27 mouse cellular contexts compared by ENCODE assay signal in the genomic region with DNA sequence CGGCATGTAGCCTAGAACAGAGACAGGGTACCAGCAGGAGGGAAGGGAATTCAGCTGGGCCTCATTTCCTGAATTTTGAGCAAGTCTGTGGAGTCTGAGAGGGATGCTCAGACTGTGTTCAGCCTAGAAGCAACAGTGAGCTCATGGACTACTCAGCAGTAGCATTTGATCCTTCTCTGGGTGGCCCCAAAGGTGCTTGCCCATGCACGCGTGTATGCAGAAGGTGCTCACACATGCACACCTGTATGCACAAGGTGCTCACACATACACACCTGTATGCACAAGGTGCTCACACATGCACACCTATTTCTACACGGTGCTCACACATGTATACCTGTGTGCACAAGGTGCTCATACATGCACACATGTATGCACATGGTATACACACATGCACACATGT. TPM values are rescaled to one million over a fixed set of nuclear protein-coding genes. Genes with fewer than 3 reads are reported as not detected.
DNase-seq lines count a peak whose midpoint lies in the region; ATAC-seq and TF ChIP-seq lines count a peak whose summit lies in the region.
"Had no signal": no experiment of that assay in that cellular context is flagged by ENCODE, and none has a peak within 500 bp of the region (broad histone marks: within the 10 kb centered on the region; RNA-seq: fewer than 3 reads in every experiment).

No protein-coding gene starts in this region.

- H3K9ac ChIP-seq in heart, embryonic 15.5 days, result no peak overlapping the region
- H3K9ac ChIP-seq in hindbrain, postnatal 0 days (replicated peaks; ENCODE audit: low read length), result no peak overlapping the region
- H3K9ac ChIP-seq in hindbrain, embryonic 13.5 days, result no peak overlapping the region
- no peak overlapping the region for H3K9ac ChIP-seq in neural tube, embryonic 15.5 days (replicated peaks)
- H3K9ac ChIP-seq: embryonic facial prominence, embryonic 12.5 days; forebrain, embryonic 13.5 days had no signal

- peaks cover under 1% of the 10 kb centered on the region; the same call in 1 of the 2 replicates for H3K27me3 ChIP-seq in heart, embryonic 15.5 days
- H3K27me3 ChIP-seq in hindbrain, postnatal 0 days (ENCODE audit: insufficient read depth, low read length), result no peaks in the 10 kb centered on the region
- H3K27me3 ChIP-seq in hindbrain, embryonic 13.5 days, result peaks cover 4% of the 10 kb centered on the region; the same call in 1 of the 2 replicates
- H3K27me3 ChIP-seq in neural tube, embryonic 15.5 days (replicated peaks), result no peaks in the 10 kb centered on the region
- H3K27me3 ChIP-seq: embryonic facial prominence, embryonic 12.5 days; forebrain, embryonic 13.5 days had no signal

- no peaks in the 10 kb centered on the region for H3K9me3 ChIP-seq in heart, embryonic 15.5 days (replicated peaks)
- H3K9me3 ChIP-seq in hindbrain, postnatal 0 days (ENCODE audit: low read length), result no peaks in the 10 kb centered on the region
- H3K9me3 ChIP-seq in hindbrain, embryonic 13.5 days, result no peaks in the 10 kb centered on the region
- H3K9me3 ChIP-seq in neural tube, embryonic 15.5 days (replicated peaks), result no peaks in the 10 kb centered on the region
- H3K9me3 ChIP-seq: embryonic facial prominence, embryonic 10.5 days; embryonic facial prominence, embryonic 12.5 days; forebrain, embryonic 13.5 days; G1E had no signal

- WGBS in heart, embryonic 15.5 days, result 87% methylated on average over 4 of the region's 4 CpGs
- 87% methylated on average over 4 of the region's 4 CpGs for WGBS in hindbrain, postnatal 0 days
- 90% methylated on average over 4 of the region's 4 CpGs for WGBS in hindbrain, embryonic 13.5 days
- 95% methylated on average over 4 of the region's 4 CpGs for WGBS in neural tube, embryonic 15.5 days

- no peak overlapping the region for H3K4me2 ChIP-seq in heart, embryonic 15.5 days
- no peak overlapping the region for H3K4me2 ChIP-seq in hindbrain, postnatal 0 days (ENCODE audit: low read depth, low read length)
- H3K4me2 ChIP-seq in hindbrain, embryonic 13.5 days, result no peak overlapping the region
- no peak overlapping the region for H3K4me2 ChIP-seq in neural tube, embryonic 15.5 days
- H3K4me2 ChIP-seq: embryonic facial prominence, embryonic 12.5 days; forebrain, embryonic 13.5 days had no signal

- no peak overlapping the region for H3K4me3 ChIP-seq in heart, embryonic 15.5 days
- H3K4me3 ChIP-seq in hindbrain, postnatal 0 days (ENCODE audit: low read length), result no peak overlapping the region
- no peak overlapping the region for H3K4me3 ChIP-seq in hindbrain, embryonic 13.5 days
- H3K4me3 ChIP-seq in neural tube, embryonic 15.5 days (replicated peaks), result no peak overlapping the region
- H3K4me3 ChIP-seq: embryonic facial prominence, embryonic 10.5 days; embryonic facial prominence, embryonic 12.5 days; forebrain, embryonic 13.5 days had no signal

- no peak for TF ChIP-seq CTCF in hindbrain, postnatal 0 days (IDR thresholded peaks at IDR 0.05; ENCODE audit: low read depth)

- H3K36me3 ChIP-seq in heart, embryonic 15.5 days, result no peaks in the 10 kb centered on the region
- H3K36me3 ChIP-seq in hindbrain, postnatal 0 days (ENCODE audit: insufficient read depth, low read length), result no peaks in the 10 kb centered on the region
- H3K36me3 ChIP-seq in hindbrain, embryonic 13.5 days, result no peaks in the 10 kb centered on the region
- H3K36me3 ChIP-seq in neural tube, embryonic 15.5 days, result no peaks in the 10 kb centered on the region
- H3K36me3 ChIP-seq: embryonic facial prominence, embryonic 10.5 days; embryonic facial prominence, embryonic 12.5 days; G1E had no signal

- peak; percentile 55 for DNase-seq in heart, adult 11 months
- no peak for DNase-seq in heart, postnatal 25 days (ENCODE audit: low spot score)
- DNase-seq in heart, postnatal 36 days, result no peak
- no peak for DNase-seq in hindbrain, postnatal 0 days (ENCODE audit: low spot score)
- no peak for DNase-seq in neural tube, embryonic 10.5 days (ENCODE audit: extremely low spot score, low spot score)
- DNase-seq: adrenal gland, adult 8-10 months; adrenal gland, postnatal 14 days; B cell, adult 2 months; cerebellum, adult 11-12 months; cerebellum, adult 2 months; cerebellum, adult 9-10 months had no signal

- no peak overlapping the region for H3K27ac ChIP-seq in heart, embryonic 15.5 days
- H3K27ac ChIP-seq in hindbrain, postnatal 0 days, result no peak overlapping the region
- no peak overlapping the region for H3K27ac ChIP-seq in hindbrain, embryonic 13.5 days
- peak overlapping the region; percentile 71 for H3K27ac ChIP-seq in neural tube, embryonic 15.5 days (replicated peaks)
- H3K27ac ChIP-seq: embryonic facial prominence, embryonic 10.5 days; embryonic facial prominence, embryonic 12.5 days; forebrain, embryonic 13.5 days had no signal

- peak; percentile 28; the same call in 1 of the 2 replicates for ATAC-seq in heart, embryonic 15.5 days (replicated peaks; ENCODE audit: insufficient number of reproducible peaks, insufficient read depth, low FRiP score, low read depth)
- ATAC-seq in hindbrain, postnatal 0 days, result peak; percentile 4; the same call in 1 of the 2 replicates
- ATAC-seq in hindbrain, embryonic 13.5 days (ENCODE audit: low FRiP score), result no peak
- ATAC-seq in neural tube, embryonic 15.5 days (ENCODE audit: low FRiP score), result 0 out of 2 replicates have a peak, but pooled peaks have one; percentile 2
- ATAC-seq: activated CD4-positive, CD25-positive, alpha-beta regulatory T cell, adult 4 months; CD4-positive, CD25-positive, alpha-beta regulatory T cell, adult 4 months; forebrain, embryonic 13.5 days; Patski had no signal

- intact Hi-C loops in heart, postnatal 25 days (cut with DNase I), result no loop called here
- intact Hi-C loops in heart, postnatal 36 days (cut with DNase I), result no loop called here

- peaks cover 15% of the 10 kb centered on the region for H3K4me1 ChIP-seq in heart, embryonic 15.5 days (replicated peaks)
- peaks cover 13% of the 10 kb centered on the region; the same call in 1 of the 2 replicates for H3K4me1 ChIP-seq in hindbrain, postnatal 0 days (ENCODE audit: insufficient read depth, low read length)
- H3K4me1 ChIP-seq in hindbrain, embryonic 13.5 days (replicated peaks), result peaks cover 15% of the 10 kb centered on the region
- peaks cover 39% of the 10 kb centered on the region for H3K4me1 ChIP-seq in neural tube, embryonic 15.5 days
- H3K4me1 ChIP-seq: forebrain, embryonic 13.5 days had no signal

RNA-seq across cellular contexts. Expression of gene Tcl1b2, which starts 37.0 kb away (rescaled TPM):
- not detected for total RNA-seq in heart, postnatal 25 days (2021)
- not detected in 2 replicates for polyA plus RNA-seq in heart, embryonic 15.5 days (2015; fragmentation: Nextera tagmentation; extraction: Ambion mirVana)
- not detected for total RNA-seq in heart, postnatal 36 days (2021)
- total RNA-seq in hindbrain, postnatal 0 days (2014; rRNA removed), result not detected in 2 replicates
- polyA plus RNA-seq in hindbrain, postnatal 0 days (2015; fragmentation: Nextera tagmentation; extraction: Ambion mirVana), result not detected in 2 replicates
- polyA plus RNA-seq in hindbrain, embryonic 13.5 days (2015; fragmentation: Nextera tagmentation; extraction: Ambion mirVana), result not detected in 2 replicates
- not detected in 2 replicates for polyA plus RNA-seq in neural tube, embryonic 15.5 days (2015; fragmentation: Nextera tagmentation; extraction: Ambion mirVana)
- total RNA-seq: adrenal gland, adult 18-20 months; adrenal gland, adult 8-10 months; adrenal gland, postnatal 14 days; adrenal gland, postnatal 36 days; CH12.LX; G1E had no signal
- polyA plus RNA-seq: activated CD4-positive, CD25-positive, alpha-beta regulatory T cell, adult 4 months; CD4-positive, CD25-positive, alpha-beta regulatory T cell, adult 4 months; cerebellum, adult 2 months; cortical plate, adult 2 months; embryonic facial prominence, embryonic 10.5 days; embryonic facial prominence, embryonic 12.5 days; embryonic facial prominence, embryonic 14.5 days; forebrain, embryonic 11.5 days; forebrain, embryonic 13.5 days; G1E; Patski had no signal

RNA-seq across cellular contexts. Expression of gene Tcl1b1, which starts 50.6 kb away (rescaled TPM):
- not detected for total RNA-seq in heart, postnatal 25 days (2021)
- polyA plus RNA-seq in heart, embryonic 15.5 days (2015; fragmentation: Nextera tagmentation; extraction: Ambion mirVana), result not detected in 2 replicates
- total RNA-seq in heart, postnatal 36 days (2021), result not detected
- total RNA-seq in hindbrain, postnatal 0 days (2014; rRNA removed), result not detected in 2 replicates
- polyA plus RNA-seq in hindbrain, postnatal 0 days (2015; fragmentation: Nextera tagmentation; extraction: Ambion mirVana), result not detected in 2 replicates
- not detected in 2 replicates for polyA plus RNA-seq in hindbrain, embryonic 13.5 days (2015; fragmentation: Nextera tagmentation; extraction: Ambion mirVana)
- not detected in 2 replicates for polyA plus RNA-seq in neural tube, embryonic 15.5 days (2015; fragmentation: Nextera tagmentation; extraction: Ambion mirVana)
- total RNA-seq: adrenal gland, adult 18-20 months; adrenal gland, adult 8-10 months; adrenal gland, postnatal 14 days; adrenal gland, postnatal 36 days; CH12.LX; G1E had no signal
- polyA plus RNA-seq: activated CD4-positive, CD25-positive, alpha-beta regulatory T cell, adult 4 months; CD4-positive, CD25-positive, alpha-beta regulatory T cell, adult 4 months; cerebellum, adult 2 months; cortical plate, adult 2 months; embryonic facial prominence, embryonic 10.5 days; embryonic facial prominence, embryonic 12.5 days; embryonic facial prominence, embryonic 14.5 days; forebrain, embryonic 11.5 days; forebrain, embryonic 13.5 days; G1E; Patski had no signal
